Mouse (Mus musculus) liver, adult (tissue): ENCODE results near the gene Tm4sf1.

ENCODE experiments used
- GATA4 ChIP-seq: IDR thresholded peaks from 2 replicates; pipeline ENCODE4 v1.6.1; 2014; ENCODE audit warnings: mild to moderate bottlenecking, low read length; ENCODE audit not compliant: insufficient replicate concordance

Gene Tm4sf1

GRCm38 (mm10) chr3:57295631-57296030 lies 6.2 kb downstream of the Tm4sf1 start:
- TF ChIP-seq GATA4, result no peak

DNA sequence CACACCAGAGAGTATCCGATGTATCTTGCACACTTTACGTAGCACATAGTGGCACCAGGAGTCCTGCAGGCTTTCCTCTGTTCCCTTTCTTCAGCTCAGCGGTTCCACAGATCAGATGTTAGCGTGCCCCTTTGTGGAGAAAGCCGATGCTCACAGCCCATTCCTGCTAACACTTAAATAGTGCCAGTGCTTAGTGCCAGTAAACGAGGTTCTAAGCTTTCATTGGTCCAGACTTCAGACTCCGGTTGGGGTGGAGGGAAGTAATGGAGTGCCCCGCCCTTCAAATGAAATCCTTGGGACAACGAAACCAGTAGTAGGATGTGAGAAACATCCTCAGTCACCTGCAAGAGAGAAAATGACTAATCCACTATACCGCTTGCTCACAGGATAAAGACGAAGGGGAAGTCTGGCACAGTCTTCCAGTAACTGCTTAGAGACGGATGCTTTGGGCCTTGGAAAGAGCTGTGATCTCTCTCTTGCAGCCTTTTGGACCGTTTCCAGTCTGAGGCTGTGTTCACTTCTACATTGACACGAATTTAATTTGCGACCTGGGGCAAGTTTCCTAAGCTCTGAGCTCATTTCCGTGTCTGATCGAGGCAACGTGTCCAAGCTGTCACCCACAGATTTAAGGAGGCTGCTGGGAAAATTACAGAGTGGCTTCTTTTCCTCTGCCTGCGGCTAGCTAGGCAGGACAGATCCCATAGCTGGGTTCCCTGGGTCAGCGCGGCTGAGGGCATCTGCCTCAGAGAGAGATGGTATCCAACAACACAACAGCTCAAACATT lies 6.9 kb downstream of the Tm4sf1 start:
- no peak for TF ChIP-seq GATA4

DNA sequence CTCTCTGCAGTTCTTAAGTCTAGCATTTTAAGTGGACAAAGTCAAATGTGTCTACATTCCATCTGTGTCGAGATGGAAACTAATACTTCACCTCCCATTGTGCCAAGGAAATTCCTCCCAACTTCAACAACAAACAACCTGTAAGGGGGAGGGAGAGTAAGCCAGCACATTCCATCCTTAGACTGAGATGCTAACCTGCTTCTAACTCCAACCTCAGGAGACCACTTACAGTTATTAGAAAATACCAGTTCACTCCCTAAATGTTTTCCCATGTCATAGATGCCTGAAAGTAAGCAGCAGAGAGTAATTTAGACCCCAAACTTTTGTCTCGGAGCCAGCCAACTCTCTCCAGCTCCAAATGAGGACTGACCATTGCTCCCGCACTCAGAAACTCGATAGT lies 7.9 kb downstream of the Tm4sf1 start:
- no peak for TF ChIP-seq GATA4

GRCm38 (mm10) chr3:57292826-57293225 lies 9.0 kb downstream of the Tm4sf1 start:
- no peak for TF ChIP-seq GATA4

DNA sequence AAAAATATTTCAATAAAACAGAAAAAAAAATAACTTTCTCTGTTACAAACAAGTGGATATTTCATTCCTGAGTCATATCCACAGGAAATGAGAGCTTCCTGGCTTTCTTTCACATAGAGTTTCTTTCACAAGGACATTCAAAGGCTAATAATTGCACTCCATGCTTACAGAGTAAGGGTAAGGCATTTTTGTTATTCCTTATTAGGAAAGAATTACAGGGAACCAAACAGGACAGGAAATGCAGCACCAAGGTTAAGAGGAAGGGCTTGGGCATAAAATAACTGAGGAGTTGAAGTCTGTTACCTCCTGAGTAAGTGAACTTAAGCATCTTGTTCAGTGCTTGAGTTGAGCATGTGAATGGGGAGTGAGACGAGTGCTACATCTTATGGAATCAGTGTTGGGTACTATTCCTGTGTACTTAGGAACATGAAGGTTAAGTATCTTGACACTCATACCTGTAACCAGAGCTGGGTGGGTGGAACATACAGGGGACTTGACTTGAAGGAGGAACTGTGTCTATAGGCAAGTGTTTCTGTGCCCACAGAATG lies 12.8 kb downstream of the Tm4sf1 start:
- TF ChIP-seq GATA4, result no peak

DNA sequence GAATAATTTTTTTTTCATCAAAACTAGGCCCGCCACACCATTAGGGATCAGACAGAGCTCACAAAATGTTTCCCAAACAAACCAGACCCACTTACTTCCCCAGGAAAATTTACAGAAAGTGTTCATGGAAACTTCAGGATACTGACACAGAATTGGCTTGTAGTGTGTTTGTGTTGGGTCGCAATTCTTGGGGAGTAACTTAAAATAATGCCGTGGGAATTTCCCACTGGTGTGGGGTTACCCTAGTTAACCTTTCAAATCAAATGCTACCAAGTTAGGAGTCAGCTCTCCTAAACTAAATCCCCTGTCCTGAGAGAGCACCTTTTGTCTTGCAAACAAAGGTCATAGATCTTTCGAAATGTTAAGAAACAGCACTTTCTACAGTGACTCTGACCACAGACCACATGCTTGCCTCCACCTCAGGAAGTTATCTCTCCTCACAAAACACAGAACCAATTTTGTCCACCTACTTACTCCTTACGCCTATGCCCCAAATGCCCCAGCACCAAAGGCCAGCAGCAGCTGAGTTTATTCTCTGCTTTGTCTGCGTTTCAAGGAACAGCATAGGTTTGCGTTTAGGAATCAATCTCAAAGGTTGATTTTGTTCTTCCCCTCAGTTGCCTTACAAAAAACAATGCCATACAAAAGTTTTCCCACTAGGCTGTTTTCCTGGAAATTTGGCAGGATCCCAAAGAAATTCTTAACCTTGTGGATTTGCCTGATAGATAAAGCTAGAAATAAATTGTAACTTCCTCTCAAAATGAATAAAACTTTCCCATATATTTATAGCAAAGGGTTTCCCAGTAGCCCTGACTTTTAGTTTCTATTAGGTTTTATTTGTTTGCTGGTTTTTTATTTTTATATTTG lies 13.7 kb downstream of the Tm4sf1 start:
- TF ChIP-seq GATA4, result no peak

DNA sequence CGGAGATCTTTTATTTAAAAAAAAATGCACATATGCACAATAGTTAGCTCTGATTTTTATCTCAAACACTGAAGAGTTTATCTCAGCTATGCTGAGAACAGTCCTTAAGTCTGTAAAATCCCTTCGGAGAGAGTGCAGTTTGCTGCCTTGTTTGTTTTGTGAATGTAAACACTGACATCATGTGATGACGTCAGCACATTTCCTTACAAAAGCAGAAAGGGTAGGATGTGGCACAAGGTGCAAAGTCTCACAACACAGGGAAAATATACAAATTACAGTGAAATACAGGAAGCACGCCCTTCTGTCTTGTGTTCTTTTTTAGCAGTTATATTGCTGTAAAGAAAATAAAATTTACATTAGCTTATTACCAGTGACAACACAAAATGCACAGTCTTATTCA lies 14.3 kb downstream of the Tm4sf1 start:
- TF ChIP-seq GATA4, result no peak

DNA sequence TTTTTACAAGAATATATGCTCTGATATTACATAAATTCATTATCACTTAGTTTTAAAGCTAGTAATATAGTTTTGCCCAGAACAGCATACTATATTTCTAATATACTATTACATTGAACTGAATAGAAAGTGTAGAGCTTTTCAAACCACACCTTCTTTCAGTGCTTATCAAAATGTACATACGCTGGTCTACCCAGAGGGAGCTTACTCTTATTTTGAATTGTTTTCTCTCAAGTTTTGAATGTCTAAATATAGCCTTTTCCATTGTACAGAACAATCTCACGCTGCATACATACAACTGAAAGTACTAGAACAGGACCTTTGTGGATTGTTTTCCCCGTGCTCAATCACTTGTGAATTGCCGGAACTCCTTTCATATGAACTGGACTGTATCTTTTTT lies 23.6 kb downstream of the Tm4sf1 start:
- TF ChIP-seq GATA4, result no peak

GRCm38 (mm10) chr3:57277453-57277852 lies 24.3 kb downstream of the Tm4sf1 start:
- no peak for TF ChIP-seq GATA4

DNA sequence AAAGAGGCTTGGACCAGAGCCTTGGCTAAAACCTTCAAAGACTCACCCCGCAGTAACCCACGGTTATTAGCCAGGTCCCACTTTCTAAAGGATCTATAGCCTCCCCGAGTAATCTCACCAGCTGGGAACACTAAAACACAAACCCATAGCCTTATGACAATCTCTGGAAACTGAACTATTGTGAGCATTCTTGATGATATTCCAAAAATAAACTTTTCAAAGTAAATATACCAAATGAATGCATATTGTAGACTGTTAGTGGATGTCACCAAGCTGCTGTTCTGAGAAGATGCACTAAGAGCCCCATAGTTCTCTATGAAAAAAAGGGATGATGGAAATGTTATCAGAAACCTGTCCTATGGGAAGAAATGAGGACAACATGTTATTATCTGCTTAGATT lies 25.0 kb downstream of the Tm4sf1 start:
- TF ChIP-seq GATA4, result no peak

DNA sequence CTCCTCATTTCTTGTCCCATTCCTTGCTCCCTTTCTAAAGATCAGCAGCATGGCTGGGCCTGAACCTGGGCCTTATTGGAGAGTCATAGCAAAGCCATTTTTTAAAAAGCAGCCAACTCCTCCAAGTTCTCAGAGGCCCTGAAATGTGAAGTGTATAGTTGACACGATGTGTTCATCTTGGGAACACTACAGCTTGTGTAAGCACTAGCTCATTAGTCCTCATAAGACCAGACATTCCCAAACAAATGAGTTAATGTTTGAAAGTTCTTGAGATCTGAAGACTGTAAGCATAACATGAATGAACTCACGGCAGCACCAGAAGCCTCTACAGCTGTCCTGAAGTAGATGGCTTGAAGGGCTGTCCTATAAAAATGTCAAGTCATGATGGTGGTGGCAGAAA lies 32.8 kb downstream of the Tm4sf1 start:
- no peak for TF ChIP-seq GATA4

DNA sequence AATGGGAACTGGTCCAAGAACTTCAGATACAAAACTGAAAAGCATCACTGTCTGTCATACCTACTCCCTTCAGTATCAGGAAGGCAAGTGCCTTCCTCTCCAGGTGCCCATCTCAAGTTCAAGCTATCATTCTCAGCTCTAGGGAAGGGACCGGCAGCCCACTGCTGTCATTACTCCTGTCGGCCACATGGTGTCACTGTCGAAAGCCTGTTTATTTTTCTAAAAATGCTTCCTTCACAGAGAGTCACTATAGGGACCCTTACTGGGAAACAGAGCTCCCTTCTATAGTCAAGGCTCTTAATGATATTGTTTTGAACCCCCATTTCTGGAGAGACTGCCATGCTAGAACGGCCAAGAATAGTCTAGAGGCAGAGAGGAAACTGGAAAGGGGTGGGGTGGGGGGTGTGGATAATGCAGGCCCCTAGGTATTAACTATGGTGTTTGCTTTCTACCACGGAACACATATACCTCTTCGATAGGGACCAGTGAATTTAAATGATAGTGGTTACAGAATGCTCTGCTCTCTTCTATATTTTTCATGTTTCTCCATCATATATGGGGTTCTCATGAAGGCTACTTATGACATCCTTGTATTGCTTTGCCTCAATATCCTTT lies 34.1 kb downstream of the Tm4sf1 start:
- no peak for TF ChIP-seq GATA4

- TF ChIP-seq GATA4, result no peak
These were observed 48.7 kb downstream of the Tm4sf1 start for GRCm38 (mm10) chr3:57253041-57253440.

GRCm38 (mm10) chr3:57252551-57252950 lies 49.2 kb downstream of the Tm4sf1 start:
- no peak for TF ChIP-seq GATA4

DNA sequence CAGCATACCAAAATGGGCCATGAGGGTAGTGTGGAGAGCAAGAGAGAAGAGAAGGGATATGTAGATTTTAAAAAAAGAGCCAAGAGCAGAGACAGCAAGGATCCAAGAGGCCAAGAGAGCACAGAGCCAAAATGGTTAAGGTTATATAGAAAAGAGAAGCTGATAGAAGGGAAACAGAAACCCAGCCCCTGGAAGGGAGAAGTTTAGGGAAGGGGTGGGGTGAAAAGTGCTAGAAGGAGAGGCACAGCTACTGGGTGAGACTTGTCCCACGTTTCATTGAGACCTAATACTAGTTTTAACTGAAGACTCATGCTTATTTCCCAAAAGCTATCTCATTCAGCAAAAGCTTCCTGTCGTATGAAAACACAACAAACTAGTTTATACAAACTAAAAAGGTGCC lies 56.5 kb downstream of the Tm4sf1 start:
- no peak for TF ChIP-seq GATA4
